Mouse (Mus musculus) spleen, postnatal 14 days (tissue): ENCODE measurements around the gene Svop.

ENCODE experiments used
- DNase-seq, 2 experiments: peaks; one replicate each; pipeline ENCODE4 v3.0.0; 2021 to 2022; ENCODE audit warnings: low spot score in 2 of 2

The Svop gene

GRCm38 (mm10) chr5:114091057-114091807 is at the start of gene Svop:
Svop (minus strand) TSS chr5:114091570.
- DNase-seq = peak in 1 of 2 experiments; percentile 39

- no peak for DNase-seq
These were observed 47.8 kb upstream of the Svop start for GRCm38 (mm10) chr5:114139175-114139574.

GRCm38 (mm10) chr5:114138277-114139164 is 47.2 kb upstream of the Svop start:
- no peak for DNase-seq

- no peak for DNase-seq
These were observed 46.3 kb upstream of the Svop start for GRCm38 (mm10) chr5:114137481-114138276.

- no peak for DNase-seq
These were observed 44.1 kb upstream of the Svop start for GRCm38 (mm10) chr5:114135516-114135915.

- peak; percentile 25 to 53 for DNase-seq
These were observed 42.7 kb upstream of the Svop start for GRCm38 (mm10) chr5:114134091-114134534.

- no peak for DNase-seq
These were observed 41.5 kb upstream of the Svop start for GRCm38 (mm10) chr5:114132841-114133240.

- peak; percentile 13 to 34 for DNase-seq
These were observed 40.1 kb upstream of the Svop start for GRCm38 (mm10) chr5:114131521-114131840.

GRCm38 (mm10) chr5:114130698-114131520 is 39.5 kb upstream of the Svop start:
- DNase-seq = peak; percentile 90 to 93

GRCm38 (mm10) chr5:114130211-114130605 is 38.8 kb upstream of the Svop start, which contains the start of gene Ung:
Ung (plus strand) TSS chr5:114130386.
- DNase-seq = peak; percentile 37 to 51

GRCm38 (mm10) chr5:114129550-114130210 is 38.3 kb upstream of the Svop start:
- no peak for DNase-seq

GRCm38 (mm10) chr5:114127374-114128349 is 36.3 kb upstream of the Svop start, which contains the start of gene Alkbh2:
Alkbh2 (minus strand) TSS chr5:114128218.
- DNase-seq = peak; percentile 76 to 84

GRCm38 (mm10) chr5:114126499-114127244 is 35.3 kb upstream of the Svop start:
- no peak for DNase-seq

- no peak for DNase-seq
These were observed 34.6 kb upstream of the Svop start for GRCm38 (mm10) chr5:114126008-114126407.

GRCm38 (mm10) chr5:114119806-114120205 is 28.4 kb upstream of the Svop start:
- DNase-seq = no peak

- no peak for DNase-seq
These were observed 25.2 kb upstream of the Svop start for GRCm38 (mm10) chr5:114116586-114116985.

GRCm38 (mm10) chr5:114115030-114115429 is 23.7 kb upstream of the Svop start:
- no peak for DNase-seq

- DNase-seq = no peak
These were observed 22.0 kb upstream of the Svop start for GRCm38 (mm10) chr5:114113334-114113733.
